Mouse (Mus musculus) lung, adult 2 months (tissue): ENCODE measurements at regions not wholly inside any gene's neighbourhood (a gene's known extent, or its start where the extent isn't known, plus 50 kb on each side); places are given as distances from the start of the nearest gene placed in this dataset.

ENCODE experiments used
- DNase-seq: peaks from one replicate; pipeline ENCODE4 v3.0.0; 2022
- H3K4me1 ChIP-seq: fragments of 200-500 bp; 2 replicates; pipeline ENCODE4 v1.6.1; 2011; ENCODE audit warnings: low read length; ENCODE audit not compliant: control insufficient read depth, insufficient read depth
- H3K4me3 ChIP-seq: fragments of 200-500 bp; replicated peaks from 2 replicates; pipeline ENCODE3; 2011; ENCODE audit warnings: low read depth, mild to moderate bottlenecking, control low read depth, low read length; ENCODE audit errors: extremely low read depth
- CTCF ChIP-seq: fragments of 200-500 bp; IDR thresholded peaks from 2 replicates; pipeline ENCODE4 v1.5.1; 2011; ENCODE audit warnings: mild to moderate bottlenecking, low read length, control low read depth; ENCODE audit not compliant: insufficient read depth
- POLR2A ChIP-seq: fragments of 200-500 bp; IDR thresholded peaks from 2 replicates; pipeline ENCODE4 v1.6.1; 2011; ENCODE audit warnings: low read depth, mild to moderate bottlenecking, control low read depth, low read length, borderline replicate concordance; ENCODE audit errors: extremely low read depth
- WGBS: fragments of 180-500 bp; shearing (Covaris S2); methylation state at CpG from one replicate; pipeline ENCODE4 v1.1.7; 2018; 5-methylcytosine and 5-hydroxymethylcytosine counted together

GRCm38 (mm10) chr16:76232680-76233079 is 140.9 kb downstream of the Nrip1 start:
- no peak for DNase-seq
- 70% methylated on average over 4 of the region's 4 CpGs for WGBS
- H3K4me3 ChIP-seq: no peak overlapping the region
- TF ChIP-seq POLR2A (no peak), CTCF (no peak)
- H3K4me1 ChIP-seq: peaks cover 2% of the 10 kb centered on the region

GRCm38 (mm10) chr16:76232174-76232573 is 141.5 kb downstream of the Nrip1 start:
- TF ChIP-seq POLR2A: no peak
- TF ChIP-seq CTCF: no peak
- Histone ChIP-seq H3K4me1 (peaks cover 2% of the 10 kb centered on the region), H3K4me3 (no peak overlapping the region)
- DNase-seq: no peak
- WGBS: 35% methylated on average over 3 of the region's 3 CpGs

- no peak for DNase-seq
- TF ChIP-seq POLR2A: no peak
- TF ChIP-seq CTCF: no peak
- 86% methylated on average over 4 of the region's 4 CpGs for WGBS
- Histone ChIP-seq H3K4me1 (peaks cover 4% of the 10 kb centered on the region), H3K4me3 (no peak overlapping the region)
Measured at GRCm38 (mm10) chr16:76230516-76231302, 142.9 kb downstream of the Nrip1 start.

GRCm38 (mm10) chr16:76228451-76228850 is 145.2 kb downstream of the Nrip1 start:
- Histone ChIP-seq H3K4me1 (peaks cover 5% of the 10 kb centered on the region), H3K4me3 (no peak overlapping the region)
- TF ChIP-seq CTCF (no peak), POLR2A (no peak)
- no peak for DNase-seq
- 57% methylated on average over 4 of the region's 4 CpGs for WGBS

- no peak for TF ChIP-seq POLR2A
- no peak for TF ChIP-seq CTCF
Measured at GRCm38 (mm10) chr16:76226446-76226845, 147.2 kb downstream of the Nrip1 start.

GRCm38 (mm10) chr16:76225587-76226226 is 147.9 kb downstream of the Nrip1 start:
- 35% methylated on average over 12 of the region's 12 CpGs for WGBS
- Histone ChIP-seq H3K4me3 (no peak overlapping the region), H3K4me1 (peaks cover 2% of the 10 kb centered on the region; the same call in 1 of the 2 replicates)
- TF ChIP-seq CTCF: no peak
- TF ChIP-seq POLR2A: no peak
- DNase-seq: no peak

More at GRCm38 (mm10) chr16:76226446-76226845, 147.2 kb downstream of the Nrip1 start:
- WGBS: 48% methylated on average over 7 of the region's 7 CpGs
- no peak for DNase-seq
- Histone ChIP-seq H3K4me1 (peaks cover 2% of the 10 kb centered on the region), H3K4me3 (no peak overlapping the region)

- 40% methylated on average over 9 of the region's 9 CpGs for WGBS
- Histone ChIP-seq H3K4me1 (peaks cover 2% of the 10 kb centered on the region; the same call in 1 of the 2 replicates), H3K4me3 (no peak overlapping the region)
- no peak for TF ChIP-seq CTCF
- no peak for TF ChIP-seq POLR2A
- peak; percentile 28 for DNase-seq
Measured at GRCm38 (mm10) chr16:76224901-76225586, 148.6 kb downstream of the Nrip1 start.

GRCm38 (mm10) chr16:76223716-76224115 is 149.9 kb downstream of the Nrip1 start:
- peaks cover 2% of the 10 kb centered on the region; the same call in 1 of the 2 replicates for H3K4me1 ChIP-seq
- no peak for DNase-seq
- H3K4me3 ChIP-seq: no peak overlapping the region
- TF ChIP-seq CTCF (no peak), POLR2A (no peak)
- WGBS: 63% methylated on average over 4 of the region's 4 CpGs

- no peak overlapping the region for H3K4me3 ChIP-seq
- peaks cover 2% of the 10 kb centered on the region; the same call in 1 of the 2 replicates for H3K4me1 ChIP-seq
- no peak for TF ChIP-seq CTCF
- TF ChIP-seq POLR2A: no peak
- 90% methylated on average over 5 of the region's 5 CpGs for WGBS
- DNase-seq: no peak
Measured at GRCm38 (mm10) chr16:76222960-76223359, 150.7 kb downstream of the Nrip1 start.
